Mouse (Mus musculus) right cerebral cortex, postnatal 4 days (tissue): ENCODE data around the gene Rimklb.
"Not testable (repeated sequence)": the region's sequence is repeated elsewhere in the genome, so short reads cannot be mapped to it uniquely, and the experiment has no call there.

Experiments
- DNase-seq: peaks from one replicate; pipeline ENCODE4 v3.0.0-alpha.2; 2022

Gene Rimklb

GRCm38 (mm10) chr6:122498661-122499060, at the start of gene Rimklb:
Gene Rimklb, minus strand, starts transcription at chr6:122498761.
- no peak for DNase-seq

- no peak for DNase-seq
Observed at GRCm38 (mm10) chr6:122545948-122546347, 47.4 kb upstream of the Rimklb start.

GRCm38 (mm10) chr6:122545289-122545882, 46.8 kb upstream of the Rimklb start:
- no peak for DNase-seq

GRCm38 (mm10) chr6:122544672-122545071, 46.1 kb upstream of the Rimklb start:
- DNase-seq, result no peak

- no peak for DNase-seq
Observed at GRCm38 (mm10) chr6:122543574-122543973, 45.0 kb upstream of the Rimklb start.

GRCm38 (mm10) chr6:122542459-122542858, 43.9 kb upstream of the Rimklb start:
- DNase-seq, result not testable (repeated sequence)

- DNase-seq, result no peak
Observed at GRCm38 (mm10) chr6:122539564-122539963, 41.0 kb upstream of the Rimklb start.

GRCm38 (mm10) chr6:122534032-122534431, 35.5 kb upstream of the Rimklb start:
- DNase-seq, result no peak

- no peak for DNase-seq
Observed at GRCm38 (mm10) chr6:122532883-122533302, 34.3 kb upstream of the Rimklb start.

GRCm38 (mm10) chr6:122531466-122532174, 33.1 kb upstream of the Rimklb start:
- DNase-seq, result no peak

- DNase-seq, result no peak
Observed at GRCm38 (mm10) chr6:122528136-122528535, 29.6 kb upstream of the Rimklb start.

- no peak for DNase-seq
Observed at GRCm38 (mm10) chr6:122527596-122527995, 29.0 kb upstream of the Rimklb start.

- DNase-seq, result no peak
Observed at GRCm38 (mm10) chr6:122523289-122523688, 24.7 kb upstream of the Rimklb start.

GRCm38 (mm10) chr6:122522595-122522994, 24.0 kb upstream of the Rimklb start:
- DNase-seq, result peak; percentile 11

- peak; percentile 9 for DNase-seq
Observed at GRCm38 (mm10) chr6:122519384-122519783, 20.8 kb upstream of the Rimklb start.

GRCm38 (mm10) chr6:122517668-122518067, 19.1 kb upstream of the Rimklb start:
- DNase-seq, result no peak

GRCm38 (mm10) chr6:122515762-122516161, 17.2 kb upstream of the Rimklb start:
- DNase-seq, result not testable (repeated sequence)

- no peak for DNase-seq
Observed at GRCm38 (mm10) chr6:122514312-122514711, 15.8 kb upstream of the Rimklb start.

GRCm38 (mm10) chr6:122512914-122513878, 14.6 kb upstream of the Rimklb start:
- DNase-seq, result no peak

- no peak for DNase-seq
Observed at GRCm38 (mm10) chr6:122508494-122508893, 9.9 kb upstream of the Rimklb start.

GRCm38 (mm10) chr6:122505545-122505944, 7.0 kb upstream of the Rimklb start, which contains the start of gene Mfap5:
Gene Mfap5, plus strand, starts transcription at chr6:122505845.
- DNase-seq, result no peak

- DNase-seq, result no peak
Observed at GRCm38 (mm10) chr6:122505041-122505440, 6.5 kb upstream of the Rimklb start.

GRCm38 (mm10) chr6:122496501-122496900, 2.1 kb downstream of the Rimklb start:
- DNase-seq, result no peak
